Mouse (Mus musculus): ENCODE measurements at regions not wholly inside any gene's neighbourhood (a gene's known extent, or its start where the extent isn't known, plus 50 kb on each side); places are given as distances from the start of the nearest gene placed in this dataset.

DNA sequence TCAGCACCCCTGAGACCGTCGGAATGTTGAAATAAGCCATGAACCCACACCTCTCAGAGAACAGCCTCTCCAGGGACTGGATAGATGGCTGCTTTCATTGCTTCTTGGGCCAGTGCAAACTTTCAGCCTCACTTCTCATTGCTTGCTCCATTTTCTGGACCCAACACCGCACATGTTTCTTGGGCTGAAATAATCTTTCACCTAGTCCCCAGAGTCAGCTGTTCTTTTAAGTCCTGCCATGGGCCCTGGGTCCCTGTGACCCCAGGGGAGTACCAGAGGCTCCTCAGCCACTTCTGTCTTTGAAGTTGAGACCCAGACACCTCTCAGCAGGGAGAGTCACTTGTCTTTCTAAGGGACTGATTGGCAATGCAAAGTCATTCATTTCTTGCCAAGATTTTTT lies 201.4 kb downstream of the Fndc1 start:
- no peak for DNase-seq

DNA sequence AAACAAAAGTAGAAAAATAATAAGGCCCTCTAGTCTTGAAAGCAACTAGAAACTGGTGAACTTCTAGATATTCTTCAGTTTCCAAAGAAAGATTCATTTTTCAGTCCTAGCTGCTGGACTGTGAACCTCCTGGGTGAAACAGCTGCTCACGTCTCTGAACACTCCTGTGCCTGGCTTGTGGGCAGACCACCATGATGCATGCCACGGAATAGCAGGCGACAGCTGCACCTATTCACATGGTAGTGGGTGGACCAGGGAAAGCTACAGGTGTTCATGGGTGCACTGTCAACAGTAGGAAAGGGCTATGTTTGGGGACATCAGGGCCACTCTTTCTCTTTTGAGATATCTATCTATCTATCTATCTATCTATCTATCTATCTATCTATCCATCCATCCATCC lies 203.7 kb downstream of the Fndc1 start:
- DNase-seq, result no peak

DNA sequence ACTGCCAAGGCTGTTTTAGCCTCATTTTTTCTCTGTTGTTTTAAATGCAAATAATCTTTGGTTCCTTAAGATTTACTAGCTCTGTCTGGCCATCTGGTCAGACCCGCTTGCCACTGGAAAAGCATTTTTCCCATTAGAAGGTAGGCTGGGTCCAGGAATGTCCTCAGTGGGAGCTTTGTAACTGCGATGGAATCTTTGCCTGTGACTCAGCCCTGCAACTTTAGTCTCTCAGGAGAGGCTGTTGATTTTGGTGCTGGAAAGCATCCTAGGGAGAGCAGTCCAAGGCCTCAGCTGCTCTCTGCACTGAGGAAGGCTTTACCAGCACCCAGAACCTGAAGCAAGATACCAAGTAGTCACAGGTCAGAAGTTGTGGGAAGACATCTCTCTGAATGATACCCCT lies 205.8 kb downstream of the Fndc1 start:
- no peak for DNase-seq

DNA sequence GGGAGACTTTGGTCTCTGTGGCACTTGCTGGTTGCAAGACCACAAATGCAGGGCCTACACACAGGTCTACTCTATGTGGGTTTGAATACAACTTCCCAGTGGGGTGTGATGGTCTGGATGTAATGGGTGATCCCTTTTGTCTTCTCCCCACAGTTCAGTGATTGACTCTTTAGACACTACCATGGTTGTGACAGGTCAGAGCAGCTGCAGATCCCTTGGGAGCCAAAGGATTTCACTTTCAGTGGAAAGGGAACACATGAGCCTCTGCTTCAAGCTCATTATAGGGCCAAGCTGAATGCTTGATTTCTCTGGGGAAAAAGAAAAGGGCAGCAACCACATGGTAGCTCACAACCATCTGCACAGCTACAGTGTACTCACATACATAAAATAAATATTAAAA lies 206.9 kb downstream of the Fndc1 start:
- no peak for DNase-seq

DNA sequence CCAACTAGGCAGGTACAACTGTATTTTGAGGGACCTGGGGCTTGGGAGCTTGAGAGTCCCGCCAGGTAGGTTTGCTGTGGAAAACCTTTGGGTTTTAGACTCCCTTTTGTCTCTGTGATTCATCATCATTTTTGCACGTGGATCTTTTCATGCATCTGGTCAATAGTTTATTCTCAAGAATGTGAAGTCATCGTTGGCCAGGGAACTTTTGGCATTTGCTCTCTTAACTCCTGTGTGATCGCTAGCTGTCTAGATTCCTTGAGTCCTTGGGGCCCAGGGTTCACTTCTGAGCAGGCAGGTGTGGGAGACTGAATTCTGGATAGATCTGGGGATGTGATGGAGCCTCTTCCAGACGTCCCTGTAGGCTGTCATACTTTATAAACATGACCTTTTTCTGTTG lies 207.5 kb downstream of the Fndc1 start:
- no peak for DNase-seq

GRCm38 (mm10) chr17:7608046-7608445 lies 219.1 kb downstream of the Fndc1 start:
- DNase-seq, result no peak

GRCm38 (mm10) chr17:7607431-7607830 lies 219.7 kb downstream of the Fndc1 start:
- DNase-seq, result no peak

DNA sequence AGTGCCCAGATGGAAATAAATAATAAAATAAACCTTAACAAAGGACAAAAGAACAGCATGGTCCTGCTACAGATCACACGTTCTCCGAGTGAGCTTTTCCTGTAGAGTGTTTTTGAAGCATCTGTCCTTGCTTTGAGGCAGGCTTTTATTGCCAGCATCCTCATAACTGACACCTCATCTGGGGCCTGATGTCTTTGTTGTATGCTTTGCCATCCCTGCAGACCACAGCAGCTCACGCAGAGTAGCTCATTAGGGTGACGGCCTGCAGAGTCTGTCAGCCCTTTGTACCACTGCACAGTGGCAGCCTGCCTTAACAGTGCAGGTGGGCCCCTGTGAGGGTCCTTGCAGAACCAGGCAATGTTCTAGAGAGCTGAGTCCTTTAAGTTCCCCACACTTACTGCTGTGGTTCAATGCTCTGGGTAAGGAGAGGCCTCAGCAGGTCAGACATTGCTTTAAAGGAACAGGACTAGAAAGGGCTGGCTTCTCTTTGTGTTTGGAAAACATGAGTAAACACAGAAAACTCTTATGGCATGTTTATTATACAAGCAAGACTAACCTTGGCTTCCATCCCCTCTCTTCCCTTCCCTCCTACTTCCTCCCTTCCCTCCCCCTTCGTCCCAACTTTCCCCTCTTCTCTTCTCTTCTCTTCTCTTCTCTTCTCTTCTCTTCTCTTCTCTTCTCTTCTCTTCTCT lies 219.7 kb upstream of the Unc93a2 start:
- DNase-seq, result no peak

GRCm38 (mm10) chr17:7604096-7604495 lies 218.8 kb upstream of the Unc93a2 start:
- no peak for DNase-seq

DNA sequence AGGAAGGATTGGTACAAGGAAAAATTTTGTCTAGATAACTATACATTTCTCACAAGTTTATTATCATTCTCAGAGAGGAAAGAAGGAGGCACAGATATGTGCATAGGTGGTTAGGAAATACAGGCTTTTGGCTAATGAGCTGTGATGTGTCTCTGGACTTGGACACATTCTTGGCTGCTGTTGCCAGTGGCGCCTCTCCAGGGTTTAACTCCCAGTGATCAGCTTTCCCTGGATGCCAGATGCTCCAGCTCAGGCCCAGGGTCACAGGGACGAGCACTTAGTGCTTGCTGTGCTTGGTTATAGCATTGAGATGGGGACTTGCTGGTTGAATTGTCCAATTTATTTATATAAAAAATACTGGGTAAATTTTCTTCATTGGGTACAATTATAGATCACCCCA lies 215.3 kb upstream of the Unc93a2 start:
- no peak for DNase-seq

GRCm38 (mm10) chr17:7597481-7597880 lies 212.2 kb upstream of the Unc93a2 start:
- no peak for DNase-seq

DNA sequence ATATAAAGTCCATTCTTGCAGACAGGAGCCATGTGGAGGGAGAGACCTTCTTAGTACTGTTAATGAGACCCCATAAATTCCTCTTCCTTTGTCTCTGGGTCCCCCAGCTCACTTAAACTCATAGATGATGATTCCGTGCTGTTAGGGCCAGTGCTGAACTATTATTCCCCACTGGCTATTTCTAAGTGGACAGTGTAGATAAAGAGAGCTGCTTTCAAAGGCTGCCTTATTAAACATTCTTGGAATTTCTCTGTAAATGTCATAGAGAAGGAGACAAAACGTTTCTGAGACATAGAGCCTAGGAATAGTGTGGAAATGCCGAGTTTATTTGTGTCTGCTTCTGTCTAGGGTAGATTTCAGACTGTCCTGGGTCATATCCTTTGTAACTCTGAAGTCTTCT lies 209.5 kb upstream of the Unc93a2 start:
- no peak for DNase-seq

DNA sequence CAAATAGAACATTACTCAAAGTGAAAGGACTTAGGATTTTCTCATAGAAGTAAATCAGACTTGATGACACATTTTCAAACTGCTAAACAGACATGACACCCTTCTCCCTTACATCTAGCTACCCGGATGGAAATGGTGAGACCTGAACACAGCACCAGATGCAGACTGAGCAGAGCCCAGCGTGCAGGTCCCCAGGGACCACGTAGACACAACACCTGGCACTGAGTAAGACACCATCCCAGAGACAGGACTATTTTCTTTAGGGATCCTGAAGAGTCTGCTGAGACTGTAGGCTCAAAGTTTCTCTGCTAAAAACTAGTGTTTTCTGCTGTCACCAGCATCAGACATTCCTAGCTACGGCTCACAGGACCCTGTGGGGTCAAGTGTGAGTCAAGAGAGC lies 207.2 kb upstream of the Unc93a2 start:
- DNase-seq, result no peak

- no peak for DNase-seq
Observed at GRCm38 (mm10) chr17:7582866-7583398, 197.7 kb upstream of the Unc93a2 start.

DNA sequence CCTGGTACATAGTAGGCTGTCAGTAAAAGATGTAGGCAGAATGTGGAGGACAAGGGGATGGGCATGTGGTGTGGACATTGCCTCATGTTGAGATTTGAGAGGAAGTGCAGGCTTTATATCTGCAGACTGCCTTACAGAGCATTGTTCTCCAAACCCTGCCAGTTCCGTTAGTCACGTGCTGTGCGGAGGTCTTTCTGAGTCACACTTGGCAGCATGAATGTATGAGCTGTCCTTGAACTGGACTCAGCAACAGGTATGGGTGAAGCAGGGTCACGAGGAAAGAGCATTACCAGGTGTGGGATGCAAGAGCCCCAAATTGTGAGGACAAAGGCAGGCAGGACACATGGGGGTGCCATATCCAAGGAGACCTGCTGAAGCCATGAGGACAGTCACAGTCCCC lies 193.8 kb upstream of the Unc93a2 start:
- DNase-seq, result no peak

DNA sequence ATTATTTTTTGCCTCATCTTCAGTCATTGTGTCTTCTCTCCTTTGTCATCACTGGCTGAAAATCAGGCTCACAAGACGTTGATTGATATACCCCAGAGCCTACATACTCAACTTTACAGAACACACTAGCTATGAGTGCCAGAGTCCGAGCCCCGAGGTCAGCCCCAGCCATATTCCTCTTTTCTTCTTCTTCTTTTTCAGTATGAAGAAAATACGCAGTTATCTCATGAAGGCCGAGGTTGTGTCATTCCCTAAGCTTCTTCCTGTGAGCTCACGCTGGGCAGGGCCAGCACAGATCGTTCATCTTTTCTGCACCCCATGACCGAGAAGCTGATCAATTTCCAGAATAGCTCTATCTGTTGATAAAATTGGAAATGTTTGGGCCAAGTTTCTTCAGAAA lies 192.7 kb upstream of the Unc93a2 start:
- DNase-seq, result no peak

GRCm38 (mm10) chr17:7577227-7577626 lies 192.0 kb upstream of the Unc93a2 start:
- peak in 1 of 2 experiments; percentile 3 for DNase-seq

GRCm38 (mm10) chr17:7571481-7571880 lies 186.2 kb upstream of the Unc93a2 start:
- DNase-seq, result no peak

DNA sequence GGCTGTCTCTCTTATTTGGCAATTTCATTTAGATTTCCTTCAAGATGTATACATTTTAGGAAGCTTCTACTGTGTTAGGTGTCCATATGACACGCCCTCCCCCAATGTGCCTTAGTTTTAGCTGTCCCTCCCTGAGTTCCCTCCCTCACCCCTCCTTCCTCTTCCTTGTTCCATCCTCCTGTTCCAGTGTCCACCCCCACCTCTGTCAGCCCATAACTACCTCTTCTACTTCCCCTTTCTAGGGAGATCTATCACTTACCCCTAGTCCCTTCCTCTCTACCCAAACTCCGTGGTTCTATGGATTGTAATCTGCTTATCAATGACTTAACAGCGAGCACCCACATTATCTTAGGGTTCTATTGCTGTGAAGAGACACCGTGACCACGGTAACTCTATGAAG lies 183.2 kb upstream of the Unc93a2 start:
- no peak for DNase-seq

- DNase-seq, result no peak
Observed at GRCm38 (mm10) chr17:7565771-7566170, 180.5 kb upstream of the Unc93a2 start.

GRCm38 (mm10) chr17:7562940-7563339 lies 177.7 kb upstream of the Unc93a2 start:
- DNase-seq, result no peak

- DNase-seq, result no peak
Observed at GRCm38 (mm10) chr17:7548456-7548855, 163.2 kb upstream of the Unc93a2 start.

- DNase-seq, result no peak
Observed at GRCm38 (mm10) chr17:7538402-7539087, 153.3 kb upstream of the Unc93a2 start.

GRCm38 (mm10) chr17:7537618-7538266 lies 152.5 kb upstream of the Unc93a2 start:
- no peak for DNase-seq
